23 mouse cellular contexts compared by ENCODE assay signal in genomic region chr1:38770676-38771075, GRCm38 (mm10).
DNase-seq lines count a peak whose midpoint lies in the region; ATAC-seq and TF ChIP-seq lines count a peak whose summit lies in the region.
"Had no signal": no experiment of that assay in that cellular context is flagged by ENCODE, and none has a peak within 500 bp of the region (broad histone marks: within the 10 kb centered on the region; RNA-seq: fewer than 3 reads in every experiment).

No protein-coding gene starts in this region.

- 68% methylated on average over 3 of the region's 3 CpGs for WGBS in embryonic facial prominence, embryonic 12.5 days
- WGBS in limb, embryonic 10.5 days = 78% methylated on average over 3 of the region's 3 CpGs
- WGBS in limb, embryonic 14.5 days = 43% methylated on average over 3 of the region's 3 CpGs
- 86% methylated on average over 3 of the region's 3 CpGs for WGBS in midbrain, embryonic 10.5 days
- WGBS in liver, postnatal 0 days (ENCODE audit: insufficient replicate concordance) = 81% methylated on average over 3 of the region's 3 CpGs

- no peaks in the 10 kb centered on the region for H3K27me3 ChIP-seq in embryonic facial prominence, embryonic 12.5 days
- 0 out of 2 replicates have a peak, but pooled peaks cover 5% of the 10 kb centered on the region for H3K27me3 ChIP-seq in limb, embryonic 10.5 days (ENCODE audit: low read depth, poor library complexity, severe bottlenecking)
- H3K27me3 ChIP-seq in limb, embryonic 14.5 days (ENCODE audit: control insufficient read depth, insufficient read depth, low read length) = no peaks in the 10 kb centered on the region
- peaks cover 11% of the 10 kb centered on the region for H3K27me3 ChIP-seq in midbrain, embryonic 10.5 days (ENCODE audit: low read depth, poor library complexity, severe bottlenecking)
- no peaks in the 10 kb centered on the region for H3K27me3 ChIP-seq in liver, postnatal 0 days (ENCODE audit: insufficient read depth, low read length)
- H3K27me3 ChIP-seq: CH12.LX; embryonic facial prominence, embryonic 15.5 days; forebrain, embryonic 15.5 days; hindbrain, embryonic 12.5 days had no signal

- TF ChIP-seq POLR2A in limb, embryonic 14.5 days (IDR thresholded peaks at IDR 0.05; ENCODE audit: borderline replicate concordance, extremely low read depth, insufficient read depth, insufficient read length) = no peak

- H3K4me1 ChIP-seq in embryonic facial prominence, embryonic 12.5 days = peaks cover 23% of the 10 kb centered on the region
- peaks cover 54% of the 10 kb centered on the region for H3K4me1 ChIP-seq in limb, embryonic 10.5 days
- peaks cover 45% of the 10 kb centered on the region for H3K4me1 ChIP-seq in limb, embryonic 14.5 days (ENCODE audit: control insufficient read depth, insufficient read depth, low read length)
- H3K4me1 ChIP-seq in midbrain, embryonic 10.5 days = peaks cover 16% of the 10 kb centered on the region
- H3K4me1 ChIP-seq in liver, postnatal 0 days (ENCODE audit: insufficient read depth) = no peaks in the 10 kb centered on the region

- H3K27ac ChIP-seq in embryonic facial prominence, embryonic 12.5 days = peak overlapping the region; percentile 36; the same call in 1 of the 2 replicates
- H3K27ac ChIP-seq in limb, embryonic 10.5 days = peak overlapping the region; percentile 72
- peak overlapping the region; percentile 71 for H3K27ac ChIP-seq in limb, embryonic 14.5 days (replicated peaks; ENCODE audit: low read depth, low read length)
- no peak overlapping the region for H3K27ac ChIP-seq in midbrain, embryonic 10.5 days (replicated peaks)
- H3K27ac ChIP-seq in liver, postnatal 0 days (ENCODE audit: low read depth) = no peak overlapping the region
- H3K27ac ChIP-seq: embryonic facial prominence, embryonic 15.5 days; forebrain, embryonic 15.5 days; heart, embryonic 10.5 days; hindbrain, embryonic 12.5 days had no signal

- H3K9ac ChIP-seq in embryonic facial prominence, embryonic 12.5 days = no peak overlapping the region
- H3K9ac ChIP-seq in limb, embryonic 14.5 days (ENCODE audit: low read depth, low read length, severe bottlenecking) = no peak overlapping the region
- H3K9ac ChIP-seq in liver, postnatal 0 days (replicated peaks) = no peak overlapping the region
- H3K9ac ChIP-seq: embryonic facial prominence, embryonic 15.5 days; forebrain, embryonic 15.5 days; hindbrain, embryonic 12.5 days had no signal

- no peak overlapping the region for H3K4me3 ChIP-seq in embryonic facial prominence, embryonic 12.5 days
- no peak overlapping the region for H3K4me3 ChIP-seq in limb, embryonic 10.5 days
- H3K4me3 ChIP-seq in limb, embryonic 14.5 days (replicated peaks; ENCODE audit: low read length) = no peak overlapping the region
- H3K4me3 ChIP-seq in midbrain, embryonic 10.5 days = no peak overlapping the region
- H3K4me3 ChIP-seq in liver, postnatal 0 days (ENCODE audit: low read depth, low read length) = no peak overlapping the region
- H3K4me3 ChIP-seq: embryonic facial prominence, embryonic 15.5 days; erythroblast, embryonic 14.5 days; forebrain, embryonic 15.5 days; heart, embryonic 10.5 days; hindbrain, embryonic 12.5 days had no signal

- no peak overlapping the region for H3K4me2 ChIP-seq in embryonic facial prominence, embryonic 12.5 days (replicated peaks)
- no peak overlapping the region for H3K4me2 ChIP-seq in limb, embryonic 14.5 days (replicated peaks; ENCODE audit: low read depth, low read length, severe bottlenecking)
- no peak overlapping the region for H3K4me2 ChIP-seq in liver, postnatal 0 days (ENCODE audit: low read depth, low read length)
- H3K4me2 ChIP-seq: embryonic facial prominence, embryonic 15.5 days; forebrain, embryonic 15.5 days; hindbrain, embryonic 12.5 days had no signal

- no peaks in the 10 kb centered on the region for H3K36me3 ChIP-seq in embryonic facial prominence, embryonic 12.5 days
- H3K36me3 ChIP-seq in limb, embryonic 10.5 days = no peaks in the 10 kb centered on the region
- no peaks in the 10 kb centered on the region for H3K36me3 ChIP-seq in limb, embryonic 14.5 days (ENCODE audit: control insufficient read depth, insufficient read depth, low read length)
- no peaks in the 10 kb centered on the region for H3K36me3 ChIP-seq in midbrain, embryonic 10.5 days
- H3K36me3 ChIP-seq in liver, postnatal 0 days (replicated peaks; ENCODE audit: insufficient read depth, low read length) = no peaks in the 10 kb centered on the region
- H3K36me3 ChIP-seq: embryonic facial prominence, embryonic 15.5 days; forebrain, embryonic 15.5 days; heart, embryonic 10.5 days; hindbrain, embryonic 12.5 days had no signal

- TF ChIP-seq EP300 in liver, postnatal 0 days (IDR thresholded peaks at IDR 0.05; ENCODE audit: low read depth) = no peak

- no peaks in the 10 kb centered on the region for H3K9me3 ChIP-seq in embryonic facial prominence, embryonic 12.5 days
- H3K9me3 ChIP-seq in limb, embryonic 10.5 days (replicated peaks) = no peaks in the 10 kb centered on the region
- H3K9me3 ChIP-seq in limb, embryonic 14.5 days (ENCODE audit: control insufficient read depth, low read length) = peaks cover 3% of the 10 kb centered on the region; the same call in 1 of the 2 replicates
- no peaks in the 10 kb centered on the region for H3K9me3 ChIP-seq in midbrain, embryonic 10.5 days (replicated peaks)
- no peaks in the 10 kb centered on the region for H3K9me3 ChIP-seq in liver, postnatal 0 days (ENCODE audit: low read length)
- H3K9me3 ChIP-seq: forebrain, embryonic 15.5 days; heart, embryonic 10.5 days; hindbrain, embryonic 12.5 days had no signal

- peak; percentile 54 for DNase-seq in 3T3-L1 (ENCODE audit: low read depth, low spot score)
- DNase-seq in limb, embryonic 10.5 days (ENCODE audit: low spot score) = no peak
- DNase-seq in limb, embryonic 14.5 days (ENCODE audit: low spot score) = peak; percentile 28
- DNase-seq in midbrain, embryonic 10.5 days (ENCODE audit: low spot score) = no peak
- DNase-seq in adrenal gland, postnatal 14 days = no peak
- no peak for DNase-seq in liver, postnatal 0 days
- DNase-seq in ovary, postnatal 14 days (ENCODE audit: low spot score) = no peak
- DNase-seq: adrenal gland, postnatal 10 days; cerebellum, adult 11-12 months; cerebellum, adult 9-10 months; cerebellum, postnatal 36 days; gastrocnemius, postnatal 10 days; heart, adult 18-20 months; heart, postnatal 10 days; heart, postnatal 4 days had no signal

- no peak for TF ChIP-seq CTCF in liver, postnatal 0 days (IDR thresholded peaks at IDR 0.05; ENCODE audit: low read depth)

- ATAC-seq in embryonic facial prominence, embryonic 12.5 days (ENCODE audit: insufficient number of reproducible peaks, insufficient read depth, low FRiP score, low TSS enrichment) = no peak
- 0 out of 2 replicates have a peak, but pooled peaks have one; percentile 28 for ATAC-seq in limb, embryonic 14.5 days (ENCODE audit: low FRiP score, low read depth)
- no peak for ATAC-seq in liver, postnatal 0 days
- ATAC-seq: forebrain, embryonic 15.5 days; hindbrain, embryonic 16.5 days had no signal

Comparison
In these comparisons a context has a peak if more than half of its experiments do, and no peak if none do; other contexts are left out.
1. DNase-seq: peak in 3T3-L1 (single experiment) and limb, embryonic 14.5 days (single experiment); none in limb, embryonic 10.5 days (single experiment), midbrain, embryonic 10.5 days (single experiment), adrenal gland, postnatal 14 days (single experiment), liver, postnatal 0 days (single experiment) and ovary, postnatal 14 days (single experiment).
2. H3K27ac ChIP-seq: peak in embryonic facial prominence, embryonic 12.5 days (single experiment), limb, embryonic 10.5 days (single experiment) and limb, embryonic 14.5 days (single experiment); none in midbrain, embryonic 10.5 days (single experiment) and liver, postnatal 0 days (single experiment).